Mouse (Mus musculus) lung, postnatal 10 days (tissue): ENCODE measurements around the gene Ctsk.

Experiments
- DNase-seq: peaks from one replicate; pipeline ENCODE4 v3.0.0; 2021

The Ctsk gene

DNA sequence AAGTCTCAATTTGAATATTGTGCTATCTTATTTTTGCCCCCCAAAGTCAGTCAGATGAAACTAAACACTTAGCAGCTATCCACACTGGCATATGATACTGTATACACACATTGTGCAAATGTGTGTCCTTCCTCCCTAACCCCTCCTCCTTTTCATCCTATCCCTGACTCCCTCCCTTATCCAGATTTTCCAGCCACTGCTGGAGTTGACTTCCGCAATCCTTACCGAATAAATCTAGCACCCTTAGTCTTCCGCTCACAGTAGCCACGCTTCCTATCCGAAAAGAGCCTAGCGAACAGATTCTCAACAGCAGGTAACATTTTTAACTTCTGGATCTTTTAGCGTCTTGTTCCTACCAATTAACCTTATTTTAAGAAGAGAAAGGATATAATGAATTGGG, at the start of gene Ctsk:
Gene Ctsk, plus strand, starts transcription at position 233 of the 400 bp plus-strand sequence.
- DNase-seq = peak; percentile 31

DNA sequence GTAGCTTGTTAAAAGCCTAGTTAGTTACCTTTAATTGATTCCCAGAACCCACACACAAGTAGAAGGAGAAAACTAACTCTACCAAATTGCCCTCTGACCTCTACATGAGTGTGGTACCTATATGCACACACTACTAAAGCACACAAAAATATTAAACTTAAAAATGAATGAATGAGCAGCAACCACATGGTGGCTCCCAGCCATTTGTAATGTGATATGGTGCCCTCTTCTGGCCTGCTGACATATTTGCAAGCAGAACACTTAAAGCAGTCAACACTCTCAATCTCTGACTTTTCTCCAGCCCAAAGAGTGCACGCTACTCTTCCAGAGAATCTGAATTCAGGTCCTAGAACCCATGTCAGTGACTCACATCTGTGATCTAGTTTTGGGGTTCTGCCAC, 48.6 kb upstream of the Ctsk start:
- peak; percentile 71 for DNase-seq

DNA sequence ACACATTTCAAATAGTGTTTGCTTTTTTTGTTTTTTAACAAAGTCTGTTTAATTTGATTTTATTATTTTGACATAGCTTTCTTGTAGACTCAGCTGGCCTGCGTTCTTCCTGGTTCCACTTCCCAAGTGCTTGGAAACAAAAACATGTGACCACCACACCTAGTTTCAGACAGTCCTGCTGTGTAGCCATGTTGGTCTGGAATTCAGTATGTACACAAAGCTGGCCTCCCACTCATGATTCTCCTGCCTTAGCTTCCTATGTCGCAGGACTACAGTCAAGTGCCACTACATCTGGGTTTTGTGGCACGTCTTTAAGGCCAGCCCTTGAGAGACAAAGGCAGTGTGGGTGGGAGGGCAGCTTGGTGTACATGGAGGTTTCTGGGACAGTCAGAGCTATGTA, 48.1 kb upstream of the Ctsk start:
- no peak for DNase-seq

DNA sequence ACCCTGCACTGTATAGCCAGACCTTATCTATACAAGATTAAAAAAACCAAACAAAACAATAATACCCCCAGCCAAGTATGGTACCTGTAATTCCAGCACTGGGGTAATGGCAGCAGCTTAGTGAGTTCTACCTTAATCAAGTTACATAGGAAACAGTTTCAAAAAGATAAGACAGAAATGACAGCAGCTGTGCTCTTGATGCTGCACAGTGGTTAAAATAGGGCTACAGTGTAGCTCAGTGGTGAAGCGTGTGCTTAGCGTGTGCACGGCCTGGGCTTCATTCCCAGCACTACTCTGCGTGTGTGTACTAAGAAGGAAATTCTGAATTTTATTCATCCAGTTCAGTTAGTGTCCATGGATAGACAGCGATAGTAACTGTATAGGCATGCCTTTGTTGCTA, 42.7 kb upstream of the Ctsk start:
- no peak for DNase-seq

DNA sequence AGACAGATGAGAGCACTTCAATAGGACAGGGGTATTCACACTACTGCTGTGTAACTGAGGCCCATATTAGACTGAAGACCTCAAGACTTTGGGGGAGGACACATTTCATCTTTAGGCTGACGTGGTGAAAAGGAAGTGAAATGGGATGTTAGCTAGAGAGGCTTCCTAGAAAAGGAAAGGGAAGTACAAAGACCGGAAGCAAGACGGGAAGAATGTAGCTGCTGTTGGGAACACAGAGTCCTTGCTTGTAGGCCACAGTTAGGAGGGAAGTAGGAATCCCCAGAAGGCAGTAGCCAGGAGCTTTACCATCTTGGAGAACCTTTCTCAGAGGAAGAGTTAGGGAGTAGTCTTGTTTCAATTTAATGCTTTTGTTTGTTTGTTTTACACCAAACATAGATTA, 41.3 kb upstream of the Ctsk start:
- no peak for DNase-seq

DNA sequence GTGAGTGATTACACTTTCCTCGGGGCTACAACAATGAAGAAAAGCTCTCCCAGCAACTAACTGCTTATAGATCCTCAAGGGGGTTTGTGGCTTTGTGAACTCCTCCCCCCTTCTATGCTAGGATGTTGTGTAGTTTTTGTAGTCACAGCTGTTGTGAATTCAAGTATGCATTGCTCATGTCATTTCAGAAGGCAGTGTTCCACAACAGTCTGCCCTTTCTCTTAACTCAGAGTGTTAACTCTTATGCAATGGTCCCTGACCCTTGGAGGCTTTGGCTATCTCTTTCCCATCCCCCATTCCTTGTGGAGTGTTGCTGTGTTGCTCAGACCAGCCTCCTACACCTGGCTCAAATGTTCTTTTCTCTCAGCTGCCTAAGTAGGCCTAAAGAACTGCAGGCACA, 39.7 kb upstream of the Ctsk start:
- DNase-seq = no peak

DNA sequence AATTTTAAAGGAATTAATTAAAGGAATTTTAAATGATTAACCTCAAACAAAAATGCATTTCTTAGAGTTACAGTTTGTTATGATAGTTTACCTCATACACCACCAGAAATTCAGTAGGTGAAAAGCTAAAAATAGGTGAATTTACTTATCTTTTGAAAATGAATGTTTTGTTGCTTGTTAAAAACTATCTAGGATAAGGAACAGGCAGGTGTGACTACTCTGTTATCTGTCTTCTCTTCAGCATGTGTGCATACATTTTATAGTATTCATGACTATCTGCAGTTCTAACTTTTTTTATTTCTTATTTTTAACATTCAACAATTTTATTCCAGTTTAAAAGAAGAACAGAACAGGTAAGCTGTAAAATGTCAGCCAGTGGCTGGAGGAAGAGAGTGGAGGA, 35.2 kb upstream of the Ctsk start:
- DNase-seq = no peak

DNA sequence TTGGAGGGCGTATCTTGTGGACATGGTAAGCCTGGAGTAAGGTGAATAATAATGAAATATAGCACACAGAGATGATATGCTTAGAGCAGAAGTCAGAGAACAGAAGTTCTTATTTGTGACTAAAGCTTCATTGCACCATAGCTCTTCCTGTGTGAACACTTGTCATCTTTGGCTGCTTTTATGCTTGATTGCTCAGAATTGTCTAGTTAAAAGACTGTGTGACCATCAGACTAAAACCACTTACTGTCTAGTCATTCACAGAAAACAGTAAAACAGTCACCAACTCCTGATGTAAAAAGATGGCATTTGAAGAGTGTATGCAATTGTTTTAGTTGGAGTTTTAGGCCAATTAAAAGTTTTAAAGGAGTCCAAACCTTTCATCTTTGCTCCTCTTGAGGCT, 20.1 kb upstream of the Ctsk start:
- no peak for DNase-seq

DNA sequence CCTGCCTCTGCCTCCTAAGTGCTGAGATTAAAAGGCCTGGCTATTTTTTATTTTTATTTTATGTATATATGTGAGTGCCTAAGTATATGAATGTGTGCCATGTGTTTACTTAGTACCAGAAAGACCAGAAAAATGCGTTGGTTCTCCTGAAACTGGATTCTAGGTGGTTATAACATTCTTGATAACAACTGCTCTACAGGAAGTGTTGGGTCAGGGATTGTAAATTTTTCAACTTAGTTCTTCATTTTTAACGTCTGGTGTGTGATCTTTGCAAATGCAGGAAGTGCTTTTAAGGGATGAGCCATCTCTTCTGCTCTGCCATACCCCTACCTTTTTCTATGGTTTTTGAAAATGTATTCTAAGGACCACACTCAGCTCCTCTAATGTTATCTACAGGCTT, 12.6 kb upstream of the Ctsk start:
- no peak for DNase-seq

DNA sequence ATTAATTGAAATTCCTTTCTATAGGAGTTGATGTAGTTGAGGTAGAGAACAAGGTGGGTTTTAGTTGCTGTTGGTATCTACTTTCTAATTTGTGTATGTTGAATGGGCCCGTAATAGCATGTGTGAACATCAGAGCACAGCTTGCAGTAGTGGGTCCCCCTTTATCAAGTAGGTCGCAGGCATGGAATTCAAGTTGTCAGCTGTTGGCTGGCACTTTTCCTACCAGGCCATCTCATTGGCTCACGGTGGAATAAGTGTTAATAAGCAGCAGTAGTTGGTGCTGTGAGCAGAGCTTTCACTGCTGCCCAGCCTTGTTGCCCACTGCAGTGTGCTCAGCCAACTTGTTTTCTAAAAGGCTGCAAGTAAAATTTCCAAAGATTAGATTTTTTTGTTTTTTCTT, 10.4 kb upstream of the Ctsk start:
- DNase-seq = no peak

DNA sequence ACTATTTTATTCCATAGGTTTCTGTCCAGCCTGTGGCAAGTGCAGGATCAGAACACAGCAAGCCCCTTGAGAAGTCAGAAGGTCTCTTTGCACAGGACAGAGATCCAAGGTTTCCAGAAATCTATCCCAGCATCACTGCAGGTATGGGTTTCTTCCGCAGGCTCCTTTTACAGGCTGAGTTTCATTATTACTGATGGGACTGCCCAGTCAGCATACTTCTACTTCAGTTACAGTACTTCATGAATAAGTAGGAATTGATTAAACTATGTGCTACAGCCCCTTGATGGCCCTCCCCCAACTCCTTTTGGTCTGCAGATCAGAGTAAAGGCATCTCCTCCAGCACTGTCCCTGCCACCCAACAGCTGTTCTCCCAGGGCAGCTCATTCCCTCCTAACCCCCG, 8.8 kb upstream of the Ctsk start:
- DNase-seq = no peak

DNA sequence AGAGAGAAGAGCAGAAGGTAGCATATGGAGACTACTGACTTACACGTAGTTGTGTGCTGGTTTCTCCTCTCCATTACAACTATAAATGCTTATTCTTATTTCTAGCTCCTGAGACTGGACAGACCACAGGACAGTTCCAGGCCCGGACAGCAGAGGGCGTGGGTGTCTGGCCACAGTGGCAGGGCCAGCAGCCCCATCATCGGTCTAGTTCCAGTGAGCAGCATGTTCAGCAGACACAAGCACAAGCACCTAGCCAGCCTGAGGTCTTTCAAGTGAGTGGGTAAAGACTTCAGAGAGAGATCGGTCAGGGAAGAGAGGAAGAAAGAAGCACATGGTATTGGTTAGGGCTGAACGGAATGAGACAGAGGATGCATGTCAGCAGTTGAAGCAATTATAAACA, 4.7 kb upstream of the Ctsk start:
- peak; percentile 68 for DNase-seq

DNA sequence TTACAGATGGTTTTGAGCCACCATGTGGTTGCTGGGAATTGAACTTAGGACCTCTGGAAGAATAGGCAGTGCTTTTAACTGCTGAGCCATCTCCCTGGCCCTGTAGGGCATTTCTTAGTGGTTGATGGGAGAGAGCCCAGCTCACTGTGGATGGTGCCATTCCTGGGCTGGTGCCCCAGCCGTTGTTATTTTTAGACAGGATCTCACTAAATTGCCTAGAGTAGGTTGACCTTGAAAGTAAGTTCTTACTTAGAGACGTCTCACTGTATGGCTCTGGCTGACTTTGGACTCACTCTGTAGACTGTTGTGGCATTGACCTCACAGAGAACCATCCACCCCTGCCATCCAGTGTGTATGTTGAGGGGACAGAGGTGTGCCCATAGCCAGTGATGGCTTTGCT, 827 bp upstream of the Ctsk start:
- DNase-seq = no peak

DNA sequence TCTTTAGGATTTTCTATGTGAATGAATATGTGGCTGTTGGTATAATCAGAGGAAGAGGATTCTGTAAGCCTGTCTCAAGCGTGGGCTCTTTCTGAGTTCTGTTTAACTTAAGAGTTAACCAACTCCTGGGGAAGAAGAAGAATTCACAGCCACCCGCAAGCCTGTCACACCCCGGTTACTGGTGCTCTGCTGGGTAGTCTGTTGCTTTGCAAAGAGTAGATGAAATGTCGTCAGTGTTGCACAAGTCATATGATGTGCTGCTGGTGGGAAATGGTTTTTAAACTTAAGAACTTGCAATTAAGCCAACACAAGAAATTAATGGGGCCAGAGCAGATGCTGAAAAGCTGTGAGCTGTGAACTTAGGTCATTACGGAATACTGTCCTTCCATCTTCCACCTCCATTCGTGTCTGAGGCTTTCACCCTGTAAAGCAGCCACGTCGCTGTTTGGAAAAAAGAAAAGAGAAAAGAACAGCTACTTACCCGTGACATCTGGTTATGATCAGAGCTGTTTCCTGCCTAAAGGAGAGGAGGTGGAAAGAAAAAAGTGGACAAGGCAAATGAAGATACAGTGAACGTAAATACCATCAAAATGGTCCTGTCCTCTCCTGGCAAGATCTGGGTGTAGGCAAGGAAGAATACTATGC, 562 bp downstream of the Ctsk start:
- DNase-seq = peak; percentile 22

DNA sequence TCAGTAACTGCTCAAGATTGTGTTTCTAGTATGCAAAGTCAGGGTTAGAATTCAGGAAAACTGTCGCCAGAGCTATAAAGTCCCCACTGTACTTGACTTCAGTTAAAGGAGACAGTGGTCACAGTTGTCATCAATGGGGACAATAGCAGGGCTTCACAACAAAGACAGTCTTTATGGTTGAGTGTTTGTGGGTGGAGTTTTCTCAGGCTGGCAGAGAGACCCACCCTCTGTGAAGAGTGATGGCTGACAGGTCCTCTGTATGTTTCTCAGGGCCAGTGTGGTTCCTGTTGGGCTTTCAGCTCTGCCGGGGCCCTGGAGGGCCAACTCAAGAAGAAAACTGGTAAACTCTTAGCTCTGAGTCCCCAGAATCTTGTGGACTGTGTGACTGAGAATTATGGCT, 3.3 kb downstream of the Ctsk start:
- DNase-seq = no peak

DNA sequence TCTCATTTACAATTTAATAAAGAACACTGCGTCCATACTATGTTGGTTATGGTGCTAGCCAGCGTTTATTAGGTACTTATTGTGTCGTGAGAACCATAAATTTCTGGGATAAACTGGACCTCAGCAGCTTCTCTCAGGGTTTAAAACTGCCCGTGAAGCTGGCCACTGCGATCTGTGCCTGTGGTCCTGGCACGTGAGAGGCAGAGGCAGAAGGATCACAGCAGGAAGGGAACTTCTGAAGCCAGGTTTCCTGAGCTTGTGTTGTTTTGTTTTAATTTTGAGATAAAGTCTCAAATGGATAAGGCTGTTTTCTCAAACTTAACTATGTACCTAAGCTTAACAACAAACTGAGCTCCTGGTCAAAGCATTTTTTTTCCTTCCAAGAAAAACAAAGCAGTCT, 10.3 kb downstream of the Ctsk start:
- no peak for DNase-seq

DNA sequence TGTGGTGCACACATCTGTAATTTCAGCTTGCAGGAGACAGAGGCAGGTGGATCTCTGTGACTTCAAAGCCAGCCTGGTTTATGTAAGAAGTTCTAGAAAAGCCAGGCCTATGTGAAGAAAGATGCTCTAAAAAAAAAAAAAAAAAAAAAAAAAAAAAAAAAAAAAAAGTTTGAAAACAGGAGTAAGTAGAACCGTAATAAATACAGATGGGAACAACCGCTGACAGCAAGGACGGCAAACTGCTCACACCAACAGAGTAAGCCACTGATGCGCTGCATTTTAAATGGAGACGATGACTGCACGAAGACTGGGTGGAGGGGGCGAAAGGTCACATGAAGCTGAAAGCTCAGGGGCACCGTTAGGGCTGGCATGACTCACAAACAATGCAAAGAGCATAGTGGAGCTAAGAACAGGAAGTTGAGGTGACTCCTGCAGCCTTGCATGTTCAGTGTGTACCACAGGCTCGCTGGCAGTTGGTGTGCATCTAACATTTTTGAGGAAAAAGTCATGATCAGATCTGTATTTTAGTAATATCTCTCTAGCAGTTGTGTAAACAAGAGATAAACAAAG, 12.6 kb downstream of the Ctsk start:
- peak; percentile 13 for DNase-seq

DNA sequence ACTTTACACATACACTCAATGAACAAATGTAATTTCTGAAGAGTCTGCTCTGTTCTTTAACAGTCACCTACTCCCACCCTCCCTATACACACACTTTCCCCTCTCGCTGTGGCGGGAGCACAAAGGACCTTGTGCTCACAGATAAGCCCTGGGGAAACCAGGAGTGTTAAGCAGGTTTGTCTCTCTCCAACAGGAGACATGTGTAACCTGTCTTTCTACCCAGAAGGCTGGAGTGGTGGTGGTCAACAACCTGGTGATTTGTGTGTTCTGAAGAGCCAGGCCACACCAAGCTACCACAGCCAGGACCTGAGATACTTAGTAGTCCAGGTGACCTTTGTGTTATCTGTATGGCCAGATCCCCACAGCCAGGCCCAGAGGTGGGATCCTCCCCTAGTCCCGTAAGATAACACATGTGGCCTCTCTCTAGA, 17.6 kb downstream of the Ctsk start:
- DNase-seq = no peak

DNA sequence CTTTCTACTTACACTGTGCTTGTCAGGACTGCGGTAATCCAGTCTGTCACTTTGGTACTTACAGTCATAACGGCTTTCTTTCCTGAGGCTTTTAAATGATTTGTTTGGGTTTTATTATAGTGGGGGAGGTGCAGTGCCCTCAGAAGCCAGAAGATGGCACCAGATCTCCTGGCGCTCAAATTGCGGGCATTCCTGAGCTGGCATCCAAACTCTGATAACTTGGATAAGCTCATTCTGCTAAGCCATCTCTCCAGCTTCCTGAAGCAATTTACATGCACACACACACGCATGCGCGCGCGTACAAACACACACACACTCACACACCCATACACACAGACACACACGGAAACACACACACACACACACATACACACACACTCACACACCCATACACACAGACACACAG, 18.4 kb downstream of the Ctsk start:
- peak; percentile 81 for DNase-seq

DNA sequence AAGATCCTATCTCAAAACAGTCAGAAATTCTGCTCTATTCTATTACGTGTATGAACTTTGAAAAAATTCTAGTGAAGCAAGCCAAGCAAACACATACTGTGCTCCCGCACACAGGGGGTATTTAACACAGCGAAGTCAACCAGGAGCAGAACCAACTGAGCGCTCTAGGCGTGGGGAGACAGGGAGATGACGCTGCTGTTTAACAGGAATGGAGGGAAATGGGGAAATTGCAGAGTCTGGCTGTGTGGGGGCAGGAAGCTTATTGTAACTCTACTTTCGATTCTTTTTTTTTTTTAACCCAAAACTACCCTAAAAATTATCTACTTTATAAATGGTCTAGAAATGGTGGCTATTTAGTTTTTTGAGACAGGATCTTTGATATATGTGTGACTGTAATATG, 19.8 kb downstream of the Ctsk start:
- DNase-seq = no peak

DNA sequence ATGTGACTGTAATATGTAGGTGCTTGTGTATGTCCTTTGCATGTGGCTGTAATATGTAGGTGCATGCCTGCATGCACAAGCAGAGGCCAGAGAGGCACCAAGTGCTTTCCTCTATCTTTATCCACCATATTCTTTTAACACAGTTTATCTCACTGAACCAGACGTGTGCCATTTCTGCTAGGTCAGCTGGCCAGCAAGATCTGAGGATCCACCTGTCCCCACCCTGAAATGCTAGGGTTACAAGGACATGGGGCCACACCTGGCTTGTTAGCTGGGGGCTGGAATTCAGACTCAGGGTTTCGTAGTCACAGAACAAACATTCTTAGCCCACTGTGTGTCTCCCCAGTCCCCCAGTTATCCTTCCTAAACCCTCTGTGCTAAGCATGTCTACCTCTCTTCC, 20.3 kb downstream of the Ctsk start:
- DNase-seq = no peak

DNA sequence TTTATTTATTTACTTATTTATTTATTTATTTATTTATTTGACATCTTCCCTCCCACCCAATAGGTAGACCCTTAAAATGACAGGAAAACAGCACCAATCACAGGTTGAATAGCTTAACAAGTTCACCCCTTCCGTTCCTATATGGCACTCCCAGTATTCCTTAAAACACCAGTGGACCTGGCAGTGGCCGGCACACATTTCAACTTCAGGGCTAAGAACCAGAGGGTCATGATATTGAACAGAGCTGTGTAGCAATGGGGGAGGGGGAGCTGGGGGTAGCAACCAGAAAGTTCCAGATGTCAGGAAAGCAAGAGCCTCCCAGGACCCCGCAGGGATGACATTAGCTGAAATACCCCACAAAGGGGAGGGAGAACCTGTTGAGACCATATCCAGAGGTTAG, 21.0 kb downstream of the Ctsk start:
- DNase-seq = no peak

DNA sequence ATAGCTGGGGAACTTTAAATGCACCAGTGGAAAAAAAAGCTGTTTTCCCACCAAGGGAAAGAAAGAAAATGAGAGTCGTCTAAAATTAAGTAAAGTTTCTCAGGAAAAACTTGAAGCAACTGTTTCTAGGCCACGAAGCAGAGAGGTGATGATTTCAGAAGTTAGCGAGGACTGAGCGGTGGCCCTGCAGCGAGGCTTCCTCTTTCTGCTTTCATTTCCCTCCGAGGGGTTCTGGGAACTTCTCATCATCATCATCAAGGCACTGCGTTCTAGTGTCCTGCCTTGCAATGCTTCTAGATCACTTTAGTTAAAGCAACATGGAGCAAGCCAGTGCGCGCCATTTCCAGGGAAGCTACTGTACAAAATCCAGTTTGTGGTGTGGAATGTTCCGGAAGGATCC, 22.1 kb downstream of the Ctsk start:
- DNase-seq = peak; percentile 9

DNA sequence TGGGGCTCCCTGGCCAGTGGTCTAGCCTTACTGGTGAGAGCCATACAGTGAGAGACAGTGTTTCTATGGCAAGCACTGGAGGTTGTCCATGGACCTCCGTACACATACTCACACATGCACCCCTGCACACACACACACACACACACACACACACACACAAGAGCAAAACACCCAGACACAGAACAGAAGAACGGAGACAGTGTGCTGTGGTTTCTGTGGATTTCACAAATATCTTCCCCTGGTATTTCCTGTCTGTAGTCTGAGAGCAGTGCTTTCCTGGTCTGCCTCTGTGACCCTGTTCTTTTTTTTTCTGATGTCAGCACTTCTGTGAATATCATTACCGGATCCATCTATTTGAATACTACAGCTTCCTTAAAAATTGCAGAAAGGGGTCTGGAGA, 24.6 kb downstream of the Ctsk start:
- DNase-seq = peak; percentile 14

DNA sequence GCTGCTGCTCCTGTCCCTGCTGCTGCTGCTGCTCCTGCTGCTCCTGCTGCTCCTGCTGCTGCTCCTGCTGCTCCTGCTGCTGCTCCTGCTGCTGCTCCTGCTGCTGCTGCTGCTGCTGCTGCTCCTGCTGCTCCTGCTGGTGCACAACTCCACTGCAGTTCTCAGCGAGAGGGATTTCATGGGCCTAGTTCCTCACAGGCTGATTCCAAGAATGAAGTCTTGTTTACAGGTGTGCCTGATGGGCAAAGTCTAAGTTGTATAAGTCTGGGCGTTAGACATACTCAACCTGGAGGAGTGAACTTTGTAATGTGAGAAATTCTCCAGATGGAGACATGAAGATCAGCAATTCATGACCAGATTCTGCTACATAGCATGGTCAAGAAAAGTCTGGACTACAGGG, 25.6 kb downstream of the Ctsk start:
- no peak for DNase-seq
